Mouse (Mus musculus) hindbrain, embryonic 13.5 days (tissue): ENCODE results near the gene Kantr. TPM values are rescaled to one million over a fixed set of nuclear protein-coding genes. Genes with fewer than 3 reads are reported as not detected.
"Not testable (repeated sequence)": the region's sequence is repeated elsewhere in the genome, so short reads cannot be mapped to it uniquely, and the experiment has no call there.

ENCODE experiments used
- ATAC-seq: fragments of 200-750 bp; cut with Nextera tagmentation; 2 replicates; pipeline ENCODE4 v1.8.0; 2017; ENCODE audit warnings: moderate TSS enrichment; ENCODE audit not compliant: low FRiP score
- H3K27ac ChIP-seq: fragments of 300-500 bp; sonication (generic); 2 replicates; pipeline ENCODE4 v1.5.1; 2015; ENCODE audit warnings: inconsistent platforms, mild to moderate bottlenecking, moderate library complexity
- H3K27me3 ChIP-seq: fragments of 300-500 bp; sonication (generic); 2 replicates; pipeline ENCODE4 v1.6.1; 2015; ENCODE audit warnings: mild to moderate bottlenecking, inconsistent platforms
- H3K36me3 ChIP-seq: fragments of 300-500 bp; sonication (generic); 2 replicates; pipeline ENCODE4 v1.6.1; 2015; ENCODE audit warnings: mild to moderate bottlenecking, inconsistent platforms
- H3K4me1 ChIP-seq: fragments of 300-500 bp; sonication (generic); replicated peaks from 2 replicates; pipeline ENCODE4 v1.6.1; 2015; ENCODE audit warnings: inconsistent platforms
- H3K4me2 ChIP-seq: fragments of 300-500 bp; sonication (generic); 2 replicates; pipeline ENCODE4 v1.6.1; 2015; ENCODE audit warnings: inconsistent platforms, mild to moderate bottlenecking, moderate library complexity
- H3K4me3 ChIP-seq: fragments of 300-500 bp; sonication (generic); 2 replicates; pipeline ENCODE4 v1.5.1; 2015; ENCODE audit warnings: mild to moderate bottlenecking, inconsistent platforms
- H3K9ac ChIP-seq: fragments of 300-500 bp; sonication (generic); 2 replicates; pipeline ENCODE4 v1.6.1; 2015; ENCODE audit warnings: mild to moderate bottlenecking, inconsistent platforms
- H3K9me3 ChIP-seq: fragments of 300-500 bp; sonication (generic); 2 replicates; pipeline ENCODE4 v1.6.1; 2016; ENCODE audit warnings: inconsistent platforms
- WGBS: fragments of 180-500 bp; shearing (Covaris S2); methylation state at CpG from one replicate; pipeline ENCODE4 v1.1.7; 2015; 5-methylcytosine and 5-hydroxymethylcytosine counted together
- polyA plus RNA-seq: library from polyadenylated mRNA; unstranded; fragments of >200 nt; fragmentation: Nextera tagmentation; extraction: Ambion mirVana; gene quantifications from 2 replicates; pipeline ENCODE4 v1.2.1, GENCODE M21; 2015

Kantr gene
- polyA plus RNA-seq, 1 experiment from 2014 or later: 26.6 TPM

- peaks cover 16% of the 10 kb centered on the region for H3K36me3 ChIP-seq
- not testable (repeated sequence) for H3K9me3 ChIP-seq, H3K4me3 ChIP-seq, H3K9ac ChIP-seq
- H3K27ac ChIP-seq: peak overlapping the region; percentile 95
- peak; percentile 47 for ATAC-seq
- H3K4me2 ChIP-seq: peak overlapping the region; percentile 50; the same call in 1 of the 2 replicates
- H3K27me3 ChIP-seq: peaks cover 74% of the 10 kb centered on the region
- H3K4me1 ChIP-seq: peaks cover 32% of the 10 kb centered on the region
- 31% methylated on average over 4 of the region's 4 CpGs for WGBS
These were observed 8.8 kb upstream of the Kantr start for GRCm38 (mm10) chrX:152336123-152336522.

- H3K9me3 ChIP-seq, ATAC-seq, H3K36me3 ChIP-seq, H3K4me3 ChIP-seq, H3K4me2 ChIP-seq, H3K27ac ChIP-seq, H3K9ac ChIP-seq: not testable (repeated sequence)
- Histone ChIP-seq H3K4me1 (peaks cover 12% of the 10 kb centered on the region; the same call in 1 of the 2 replicates), H3K27me3 (peaks cover 78% of the 10 kb centered on the region)
These were observed 2.1 kb upstream of the Kantr start for GRCm38 (mm10) chrX:152329400-152329799.

- peak; percentile 43; the same call in 1 of the 2 replicates for ATAC-seq
- no peak overlapping the region for H3K9ac ChIP-seq
- no peaks in the 10 kb centered on the region for H3K9me3 ChIP-seq
- peak overlapping the region; percentile 18; the same call in 1 of the 2 replicates for H3K27ac ChIP-seq
- H3K4me3 ChIP-seq: peak overlapping the region; percentile 53
- WGBS: 23% methylated on average over 8 of the region's 8 CpGs
- peaks cover 75% of the 10 kb centered on the region for H3K27me3 ChIP-seq
- H3K4me1 ChIP-seq: peaks cover 12% of the 10 kb centered on the region; the same call in 1 of the 2 replicates
- peak overlapping the region; percentile 56 for H3K4me2 ChIP-seq
- H3K36me3 ChIP-seq: no peaks in the 10 kb centered on the region
These were observed 376 bp upstream of the Kantr start for GRCm38 (mm10) chrX:152327689-152328052.

GRCm38 (mm10) chrX:152323584-152323983, 3.7 kb downstream of the Kantr start:
- Histone ChIP-seq H3K4me1 (peaks cover 12% of the 10 kb centered on the region; the same call in 1 of the 2 replicates), H3K4me2 (no peak overlapping the region), H3K27ac (no peak overlapping the region), H3K36me3 (no peaks in the 10 kb centered on the region), H3K4me3 (no peak overlapping the region), H3K9ac (no peak overlapping the region), H3K27me3 (peaks cover 62% of the 10 kb centered on the region), H3K9me3 (no peaks in the 10 kb centered on the region)
- no peak for ATAC-seq
- WGBS: 100% methylated on average over 1 of the region's 1 CpGs

- Histone ChIP-seq H3K4me2 (no peak overlapping the region), H3K36me3 (no peaks in the 10 kb centered on the region), H3K9me3 (no peaks in the 10 kb centered on the region), H3K4me1 (peaks cover 11% of the 10 kb centered on the region; the same call in 1 of the 2 replicates), H3K27ac (no peak overlapping the region), H3K9ac (no peak overlapping the region), H3K4me3 (no peak overlapping the region), H3K27me3 (peaks cover 58% of the 10 kb centered on the region)
- ATAC-seq: no peak
- 48% methylated on average over 2 of the region's 2 CpGs for WGBS
These were observed 4.5 kb downstream of the Kantr start for GRCm38 (mm10) chrX:152322776-152323175.

- H3K4me3 ChIP-seq: no peak overlapping the region
- H3K4me2 ChIP-seq: no peak overlapping the region
- 88% methylated on average over 4 of the region's 4 CpGs for WGBS
- no peaks in the 10 kb centered on the region for H3K4me1 ChIP-seq
- H3K36me3 ChIP-seq: no peaks in the 10 kb centered on the region
- no peaks in the 10 kb centered on the region for H3K9me3 ChIP-seq
- no peak overlapping the region for H3K27ac ChIP-seq
- ATAC-seq: no peak
- H3K27me3 ChIP-seq: peaks cover 48% of the 10 kb centered on the region
- H3K9ac ChIP-seq: no peak overlapping the region
These were observed 6.8 kb downstream of the Kantr start for GRCm38 (mm10) chrX:152320535-152320934.

GRCm38 (mm10) chrX:152307942-152308341, 19.4 kb downstream of the Kantr start:
- no peak for ATAC-seq
- Histone ChIP-seq H3K27me3 (peaks cover 37% of the 10 kb centered on the region), H3K9me3 (no peaks in the 10 kb centered on the region), H3K36me3 (no peaks in the 10 kb centered on the region), H3K4me2 (no peak overlapping the region), H3K9ac (no peak overlapping the region), H3K27ac (no peak overlapping the region), H3K4me1 (no peaks in the 10 kb centered on the region), H3K4me3 (no peak overlapping the region)
- 64% methylated on average over 2 of the region's 2 CpGs for WGBS

- Histone ChIP-seq H3K4me2 (no peak overlapping the region), H3K9ac (no peak overlapping the region), H3K36me3 (no peaks in the 10 kb centered on the region), H3K27ac (no peak overlapping the region), H3K4me1 (no peaks in the 10 kb centered on the region), H3K9me3 (no peaks in the 10 kb centered on the region), H3K27me3 (peaks cover 40% of the 10 kb centered on the region), H3K4me3 (no peak overlapping the region)
- ATAC-seq: no peak
These were observed 19.9 kb downstream of the Kantr start for GRCm38 (mm10) chrX:152307371-152307770.

- ATAC-seq: no peak
- no peak overlapping the region for H3K4me3 ChIP-seq
- H3K27me3 ChIP-seq: peaks cover 51% of the 10 kb centered on the region
- 74% methylated on average over 2 of the region's 2 CpGs for WGBS
- no peaks in the 10 kb centered on the region for H3K9me3 ChIP-seq
- no peak overlapping the region for H3K27ac ChIP-seq
- H3K36me3 ChIP-seq: no peaks in the 10 kb centered on the region
- no peaks in the 10 kb centered on the region for H3K4me1 ChIP-seq
- no peak overlapping the region for H3K9ac ChIP-seq
- no peak overlapping the region for H3K4me2 ChIP-seq
These were observed 21.1 kb downstream of the Kantr start for GRCm38 (mm10) chrX:152306224-152306623.

- 73% methylated on average over 1 of the region's 1 CpGs for WGBS
- not testable (repeated sequence) for H3K36me3 ChIP-seq, H3K9me3 ChIP-seq, H3K4me2 ChIP-seq, H3K27ac ChIP-seq, H3K4me1 ChIP-seq, H3K27me3 ChIP-seq, H3K4me3 ChIP-seq, H3K9ac ChIP-seq, ATAC-seq
These were observed 40.3 kb downstream of the Kantr start for GRCm38 (mm10) chrX:152287026-152287425.

GRCm38 (mm10) chrX:152284746-152285145, 42.5 kb downstream of the Kantr start:
- H3K4me3 ChIP-seq: no peak overlapping the region
- no peak overlapping the region for H3K9ac ChIP-seq
- H3K4me2 ChIP-seq: no peak overlapping the region
- 0 out of 2 replicates have a peak, but pooled peaks cover 6% of the 10 kb centered on the region for H3K27me3 ChIP-seq
- H3K9me3 ChIP-seq: no peaks in the 10 kb centered on the region
- H3K4me1 ChIP-seq: no peaks in the 10 kb centered on the region
- 79% methylated on average over 3 of the region's 3 CpGs for WGBS
- no peaks in the 10 kb centered on the region for H3K36me3 ChIP-seq
- no peak for ATAC-seq
- H3K27ac ChIP-seq: no peak overlapping the region

GRCm38 (mm10) chrX:152279384-152279783, 47.9 kb downstream of the Kantr start:
- Histone ChIP-seq H3K4me2 (no peak overlapping the region), H3K27ac (no peak overlapping the region), H3K9ac (no peak overlapping the region), H3K27me3 (no peaks in the 10 kb centered on the region), H3K9me3 (no peaks in the 10 kb centered on the region), H3K4me3 (no peak overlapping the region), H3K36me3 (peaks cover 17% of the 10 kb centered on the region), H3K4me1 (no peaks in the 10 kb centered on the region)
- WGBS: 94% methylated on average over 6 of the region's 6 CpGs
- ATAC-seq: no peak

GRCm38 (mm10) chrX:152271189-152271588, 56.1 kb downstream of the Kantr start:
- H3K36me3 ChIP-seq: peaks cover 96% of the 10 kb centered on the region
- no peaks in the 10 kb centered on the region for H3K4me1 ChIP-seq
- WGBS: 96% methylated on average over 11 of the region's 11 CpGs

More at GRCm38 (mm10) chrX:152271189-152271588, 56.1 kb downstream of the Kantr start:
- Histone ChIP-seq H3K9me3 (no peaks in the 10 kb centered on the region), H3K27me3 (no peaks in the 10 kb centered on the region), H3K27ac (no peak overlapping the region), H3K9ac (no peak overlapping the region), H3K4me2 (no peak overlapping the region), H3K4me3 (no peak overlapping the region)
- ATAC-seq: no peak
